In the genomic region with DNA sequence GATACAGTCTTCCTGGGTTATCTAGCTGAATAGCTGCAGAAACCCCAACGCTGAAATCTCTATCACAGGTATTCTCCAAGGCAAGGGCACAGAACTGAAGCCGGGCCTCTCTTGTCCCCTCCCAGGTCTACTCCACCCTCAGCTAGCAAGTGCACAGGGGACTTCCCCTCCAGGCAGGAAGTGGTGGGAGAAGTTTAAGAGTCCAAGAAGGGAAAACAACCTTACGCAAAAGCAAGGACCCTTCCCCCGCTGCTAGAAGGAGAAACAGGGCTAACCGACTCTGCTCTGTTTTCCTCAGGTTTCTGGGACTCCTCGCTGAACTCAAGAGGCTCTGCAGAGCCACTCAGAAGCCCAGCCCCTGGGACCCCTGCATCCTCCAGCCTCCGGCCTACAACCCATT, we compare ENCODE assay signal across 11 mouse cellular contexts.
DNase-seq lines count a peak whose midpoint lies in the region; ATAC-seq and TF ChIP-seq lines count a peak whose summit lies in the region.
"Had no signal": no experiment of that assay in that cellular context is flagged by ENCODE, and none has a peak within 500 bp of the region (broad histone marks: within the 10 kb centered on the region; RNA-seq: fewer than 3 reads in every experiment).

No protein-coding gene starts in this region.

- H3K4me3 ChIP-seq in spleen, adult 2 months (ENCODE audit: extremely low read depth, insufficient read depth, insufficient read length) = peak overlapping the region; percentile 66
- H3K4me3 ChIP-seq in liver, embryonic 16.5 days (ENCODE audit: low read depth, low read length) = no peak overlapping the region; the same call in 1 of the 2 replicates
- H3K4me3 ChIP-seq: neural tube, embryonic 15.5 days had no signal

- no peaks in the 10 kb centered on the region for H3K27me3 ChIP-seq in spleen, adult 2 months (ENCODE audit: control insufficient read depth, insufficient read depth, low read length)
- no peaks in the 10 kb centered on the region for H3K27me3 ChIP-seq in liver, embryonic 16.5 days (ENCODE audit: control insufficient read depth, insufficient read depth, low read depth, low read length)
- H3K27me3 ChIP-seq: neural tube, embryonic 15.5 days had no signal

- peaks cover 27% of the 10 kb centered on the region for H3K36me3 ChIP-seq in spleen, adult 2 months (ENCODE audit: control insufficient read depth, insufficient read depth, low read length)
- H3K36me3 ChIP-seq in liver, embryonic 16.5 days (ENCODE audit: control insufficient read depth, insufficient read depth) = peaks cover 2% of the 10 kb centered on the region
- H3K36me3 ChIP-seq: neural tube, embryonic 15.5 days had no signal

- DNase-seq in spleen, adult 2 months (ENCODE audit: low read depth in 1 of 2, low spot score in 2 of 2) = peak; percentile 50 to 78
- no peak for DNase-seq in spleen, postnatal 14 days (ENCODE audit: low spot score in 2 of 2)
- DNase-seq in natural killer cell, adult 2 months (ENCODE audit: low spot score in 2 of 2) = peak; percentile 74
- no peak for DNase-seq in cerebellum, adult 18-20 months
- no peak for DNase-seq in adrenal gland, postnatal 36 days
- no peak for DNase-seq in right cerebral cortex, postnatal 10 days (ENCODE audit: low spot score in 2 of 2)
- no peak for DNase-seq in right cerebral cortex, postnatal 36 days (ENCODE audit: low spot score in 2 of 2)
- DNase-seq: cerebellum, adult 2 months; kidney, postnatal 10 days had no signal

- peak; percentile 33; the same call in 1 of the 2 replicates for TF ChIP-seq POLR2A in spleen, adult 2 months (IDR thresholded peaks at IDR 0.05; ENCODE audit: low read depth, low read length)

- no peak for TF ChIP-seq CTCF in spleen, adult 2 months (IDR thresholded peaks at IDR 0.05; ENCODE audit: extremely low read depth, insufficient read depth, insufficient read length, insufficient replicate concordance)

- H3K4me1 ChIP-seq in spleen, adult 2 months (ENCODE audit: control insufficient read depth, insufficient read depth, insufficient read length) = peaks cover 43% of the 10 kb centered on the region
- no peaks in the 10 kb centered on the region for H3K4me1 ChIP-seq in liver, embryonic 16.5 days (ENCODE audit: control insufficient read depth, low read depth, low read length)
- H3K4me1 ChIP-seq: neural tube, embryonic 15.5 days had no signal

- no peaks in the 10 kb centered on the region for H3K9me3 ChIP-seq in liver, embryonic 16.5 days (replicated peaks; ENCODE audit: control insufficient read depth, low read length)
- H3K9me3 ChIP-seq: neural tube, embryonic 15.5 days had no signal

- no peak overlapping the region for H3K4me2 ChIP-seq in liver, embryonic 16.5 days (ENCODE audit: low read depth, low read length)
- H3K4me2 ChIP-seq: neural tube, embryonic 15.5 days had no signal

- 12% methylated on average over 7 of the region's 7 CpGs for WGBS in spleen, adult 2 months
- 31% methylated on average over 7 of the region's 7 CpGs for WGBS in liver, embryonic 16.5 days (ENCODE audit: insufficient replicate concordance)

- H3K27ac ChIP-seq in spleen, adult 2 months (ENCODE audit: insufficient read depth, low read length) = peak overlapping the region; percentile 90
- H3K27ac ChIP-seq in liver, embryonic 16.5 days (ENCODE audit: low read length) = peak overlapping the region; percentile 60; the same call in 1 of the 2 replicates
- H3K27ac ChIP-seq: neural tube, embryonic 15.5 days had no signal

- H3K9ac ChIP-seq in liver, embryonic 16.5 days (ENCODE audit: low read depth, low read length) = no peak overlapping the region
- H3K9ac ChIP-seq: neural tube, embryonic 15.5 days had no signal

- ATAC-seq in liver, embryonic 16.5 days (ENCODE audit: low read depth) = no peak

Comparison
In these comparisons a context has a peak if more than half of its experiments do, and no peak if none do; other contexts are left out.
1. DNase-seq: peak in spleen, adult 2 months (2 of 2) and natural killer cell, adult 2 months (2 of 2); none in spleen, postnatal 14 days (0 of 2), cerebellum, adult 18-20 months (0 of 2), adrenal gland, postnatal 36 days (0 of 2), right cerebral cortex, postnatal 10 days (0 of 2) and right cerebral cortex, postnatal 36 days (0 of 2).